13 mouse cellular contexts compared by ENCODE assay signal in genomic region chr16:32512921-32513320, GRCm38 (mm10). TPM values are rescaled to one million over a fixed set of nuclear protein-coding genes. Genes with fewer than 3 reads are reported as not detected.
DNase-seq lines count a peak whose midpoint lies in the region; ATAC-seq and TF ChIP-seq lines count a peak whose summit lies in the region.
"Had no signal": no experiment of that assay in that cellular context is flagged by ENCODE, and none has a peak within 500 bp of the region (broad histone marks: within the 10 kb centered on the region; RNA-seq: fewer than 3 reads in every experiment).

No protein-coding gene starts in this region.

- H3K9me3 ChIP-seq in embryonic facial prominence, embryonic 13.5 days, result no peaks in the 10 kb centered on the region
- no peaks in the 10 kb centered on the region for H3K9me3 ChIP-seq in liver, embryonic 15.5 days (replicated peaks)

- no peak overlapping the region for H3K9ac ChIP-seq in embryonic facial prominence, embryonic 13.5 days
- peak overlapping the region; percentile 65 for H3K9ac ChIP-seq in liver, embryonic 15.5 days

- no peak for ATAC-seq in embryonic facial prominence, embryonic 13.5 days (ENCODE audit: insufficient number of reproducible peaks, insufficient read depth, low FRiP score, low TSS enrichment, low read depth)
- ATAC-seq in liver, embryonic 15.5 days (ENCODE audit: insufficient read depth), result no peak

- WGBS in embryonic facial prominence, embryonic 13.5 days, result 71% methylated on average over 3 of the region's 3 CpGs
- 84% methylated on average over 3 of the region's 3 CpGs for WGBS in liver, embryonic 15.5 days (ENCODE audit: insufficient replicate concordance)

- H3K36me3 ChIP-seq in embryonic facial prominence, embryonic 13.5 days, result no peaks in the 10 kb centered on the region
- H3K36me3 ChIP-seq in liver, embryonic 15.5 days (replicated peaks), result no peaks in the 10 kb centered on the region

- no peak for TF ChIP-seq CTCF in left cerebral cortex, adult 2 months (IDR thresholded peaks at IDR 0.05)

- peaks cover 31% of the 10 kb centered on the region for H3K4me1 ChIP-seq in embryonic facial prominence, embryonic 13.5 days
- peaks cover 94% of the 10 kb centered on the region for H3K4me1 ChIP-seq in liver, embryonic 15.5 days (replicated peaks)

- H3K4me3 ChIP-seq in left cerebral cortex, adult 2 months, result no peak overlapping the region
- H3K4me3 ChIP-seq in embryonic facial prominence, embryonic 13.5 days, result no peak overlapping the region
- no peak overlapping the region for H3K4me3 ChIP-seq in liver, embryonic 15.5 days (replicated peaks)

- H3K4me2 ChIP-seq in embryonic facial prominence, embryonic 13.5 days, result no peak overlapping the region
- peak overlapping the region; percentile 68 for H3K4me2 ChIP-seq in liver, embryonic 15.5 days

- peak overlapping the region; percentile 58 for H3K27ac ChIP-seq in left cerebral cortex, adult 2 months
- H3K27ac ChIP-seq in embryonic facial prominence, embryonic 13.5 days, result peak overlapping the region; percentile 30; the same call in 1 of the 2 replicates
- H3K27ac ChIP-seq in liver, embryonic 15.5 days (replicated peaks), result peak overlapping the region; percentile 97

- H3K27me3 ChIP-seq in embryonic facial prominence, embryonic 13.5 days, result no peaks in the 10 kb centered on the region
- H3K27me3 ChIP-seq in liver, embryonic 15.5 days, result no peaks in the 10 kb centered on the region

- intact Hi-C loops in left cerebral cortex, adult 2 months (cut with DNase I), result no loop called here
- intact Hi-C loops in left cerebral cortex, postnatal 25 days (cut with DNase I), result no loop called here

- DNase-seq in cerebellum, postnatal 14 days, result peak; percentile 40 to 60
- no peak for DNase-seq in cerebellum, adult 18-20 months
- DNase-seq in left cerebral cortex, adult 2 months (ENCODE audit: extremely low spot score in 1 of 2, low spot score in 2 of 2), result no peak
- no peak for DNase-seq in left cerebral cortex, postnatal 25 days (ENCODE audit: low spot score in 2 of 2)
- no peak for DNase-seq in left cerebral cortex, adult 8-10 months (ENCODE audit: low spot score in 2 of 2)
- no peak for DNase-seq in kidney, adult 8-10 months
- DNase-seq: B cell, adult 2 months; kidney, postnatal 25 days; lung, postnatal 10 days; retina, postnatal 1 day had no signal

RNA-seq across cellular contexts. Expression of gene Zdhhc19, which starts 16.9 kb away (rescaled TPM):
- total RNA-seq in left cerebral cortex, adult 2 months (2021), result not detected
- total RNA-seq in left cerebral cortex, postnatal 25 days (2021), result not detected
- polyA plus RNA-seq in embryonic facial prominence, embryonic 13.5 days (2015; fragmentation: Nextera tagmentation; extraction: Ambion mirVana), result not detected in 2 replicates
- polyA plus RNA-seq in liver, embryonic 15.5 days (2015; fragmentation: Nextera tagmentation; extraction: Ambion mirVana), result not detected in 2 replicates
- total RNA-seq in left cerebral cortex, adult 8-10 months (2022), result not detected
- polyA plus RNA-seq: heart, embryonic 16.5 days had no signal

RNA-seq across cellular contexts. Expression of gene Slc51a, which starts 25.2 kb away (rescaled TPM):
- not detected for total RNA-seq in left cerebral cortex, adult 2 months (2021)
- not detected for total RNA-seq in left cerebral cortex, postnatal 25 days (2021)
- 0.25 and 2.6 TPM in 2 replicates for polyA plus RNA-seq in embryonic facial prominence, embryonic 13.5 days (2015; fragmentation: Nextera tagmentation; extraction: Ambion mirVana)
- polyA plus RNA-seq in liver, embryonic 15.5 days (2015; fragmentation: Nextera tagmentation; extraction: Ambion mirVana), result 0.37 and 0.56 TPM in 2 replicates
- not detected for total RNA-seq in left cerebral cortex, adult 8-10 months (2022)

Comparison
In these comparisons a context has a peak if more than half of its experiments do, and no peak if none do; other contexts are left out.
1. DNase-seq: peak in cerebellum, postnatal 14 days (2 of 2); none in cerebellum, adult 18-20 months (0 of 2), left cerebral cortex, adult 2 months (0 of 2), left cerebral cortex, postnatal 25 days (0 of 2), left cerebral cortex, adult 8-10 months (0 of 2) and kidney, adult 8-10 months (0 of 2).
2. H3K27ac ChIP-seq: peak in every context shown above with its lines; median percentile 97 in liver, embryonic 15.5 days; 58 in left cerebral cortex, adult 2 months; 30 in embryonic facial prominence, embryonic 13.5 days.